Mouse (Mus musculus) lung, embryonic 14.5 days (tissue): ENCODE measurements at regions not wholly inside any gene's neighbourhood (a gene's known extent, or its start where the extent isn't known, plus 50 kb on each side); places are given as distances from the start of the nearest gene placed in this dataset.

Experiments used
- ATAC-seq: fragments of 200-750 bp; cut with Nextera tagmentation; 2 replicates; pipeline ENCODE4 v1.8.0; 2017; ENCODE audit warnings: mild to moderate bottlenecking, moderate TSS enrichment, moderate library complexity; ENCODE audit not compliant: insufficient read depth
- DNase-seq: peaks from one replicate; pipeline ENCODE4 v3.0.0-alpha.2; 2015
- H3K27ac ChIP-seq: fragments of 300-500 bp; sonication (generic); 2 replicates; pipeline ENCODE4 v1.5.1; 2014; ENCODE audit warnings: low read depth, mild to moderate bottlenecking, moderate library complexity
- H3K27me3 ChIP-seq: fragments of 300-500 bp; sonication (generic); 2 replicates; pipeline ENCODE4 v1.6.1; 2014; ENCODE audit warnings: low read length, control low read depth; ENCODE audit not compliant: insufficient read depth
- H3K36me3 ChIP-seq: fragments of 300-500 bp; sonication (generic); 2 replicates; pipeline ENCODE4 v1.6.1; 2014; ENCODE audit warnings: control low read depth; ENCODE audit not compliant: insufficient read depth
- H3K4me1 ChIP-seq: fragments of 300-500 bp; sonication (generic); 2 replicates; pipeline ENCODE4 v1.6.1; 2014; ENCODE audit warnings: antibody characterized with exemption, control low read depth; ENCODE audit not compliant: insufficient read depth
- H3K4me2 ChIP-seq: fragments of 300-500 bp; sonication (generic); 2 replicates; pipeline ENCODE4 v1.6.1; 2014; ENCODE audit warnings: mild to moderate bottlenecking
- H3K4me3 ChIP-seq: fragments of 300-500 bp; sonication (generic); 2 replicates; pipeline ENCODE4 v1.5.1; 2014; ENCODE audit warnings: low read depth, low read length
- H3K9ac ChIP-seq: fragments of 300-500 bp; sonication (generic); 2 replicates; pipeline ENCODE4 v1.6.1; 2014
- H3K9me3 ChIP-seq: fragments of 300-500 bp; sonication (generic); 2 replicates; pipeline ENCODE4 v1.6.1; 2016; ENCODE audit warnings: low read depth, low read length, control low read depth
- CTCF ChIP-seq: IDR thresholded peaks from 2 replicates; pipeline ENCODE4 v1.5.1; 2016; ENCODE audit warnings: antibody characterized with exemption, low read depth
- WGBS: fragments of 180-500 bp; shearing (Covaris S2); extraction: QIAGEN DNeasy Blood & Tissue Kit; methylation state at CpG from one replicate; pipeline ENCODE4 v1.1.7; 2014; 5-methylcytosine and 5-hydroxymethylcytosine counted together

GRCm38 (mm10) chr12:70738554-70738953, 86.8 kb upstream of the Frmd6 start:
- WGBS, result 77% methylated on average over 3 of the region's 3 CpGs
- ATAC-seq (no peak), DNase-seq (no peak)
- no peak overlapping the region for H3K4me3 ChIP-seq
- H3K9ac ChIP-seq, result no peak overlapping the region
- H3K27me3 ChIP-seq, result no peaks in the 10 kb centered on the region
- no peaks in the 10 kb centered on the region for H3K4me1 ChIP-seq
- H3K27ac ChIP-seq, result no peak overlapping the region
- no peak overlapping the region for H3K4me2 ChIP-seq
- H3K36me3 ChIP-seq, result no peaks in the 10 kb centered on the region
- no peak for TF ChIP-seq CTCF
- H3K9me3 ChIP-seq, result no peaks in the 10 kb centered on the region

GRCm38 (mm10) chr12:70739316-70739715, 86.0 kb upstream of the Frmd6 start:
- no peak for ATAC-seq
- 85% methylated on average over 6 of the region's 6 CpGs for WGBS

DNA sequence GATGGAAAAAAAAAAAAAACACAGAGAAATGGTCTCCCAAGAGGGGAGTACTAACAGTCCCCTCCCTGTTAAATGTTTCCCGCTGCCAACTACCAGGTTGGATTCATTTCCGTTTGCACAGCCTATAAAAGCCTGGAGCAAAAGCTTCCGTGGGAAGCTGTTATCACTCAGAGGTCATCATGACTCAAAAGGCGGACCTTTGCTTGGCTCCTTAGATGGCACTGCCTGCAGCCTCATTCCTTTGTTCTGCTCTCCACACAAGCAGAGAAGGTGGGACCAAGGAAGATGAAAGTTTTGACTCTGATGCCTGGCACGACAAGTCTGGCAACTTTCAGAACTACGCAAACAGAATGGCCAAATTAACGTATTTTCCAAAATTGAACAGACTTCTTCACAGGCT, 85.5 kb upstream of the Frmd6 start:
- DNase-seq, result no peak
- H3K9ac ChIP-seq, result no peak overlapping the region
- H3K4me1 ChIP-seq, result no peaks in the 10 kb centered on the region
- H3K27ac ChIP-seq, result no peak overlapping the region
- H3K4me3 ChIP-seq, result no peak overlapping the region
- TF ChIP-seq CTCF, result no peak
- H3K36me3 ChIP-seq, result no peaks in the 10 kb centered on the region
- H3K4me2 ChIP-seq, result no peak overlapping the region
- WGBS, result 52% methylated on average over 7 of the region's 7 CpGs
- no peaks in the 10 kb centered on the region for H3K9me3 ChIP-seq
- no peak for ATAC-seq
- no peaks in the 10 kb centered on the region for H3K27me3 ChIP-seq

More at GRCm38 (mm10) chr12:70739316-70739715, 86.0 kb upstream of the Frmd6 start:
- no peak overlapping the region for H3K27ac ChIP-seq
- H3K4me3 ChIP-seq, result no peak overlapping the region
- H3K9ac ChIP-seq, result no peak overlapping the region
- H3K36me3 ChIP-seq, result no peaks in the 10 kb centered on the region
- no peaks in the 10 kb centered on the region for H3K4me1 ChIP-seq
- H3K4me2 ChIP-seq, result no peak overlapping the region
- no peak for TF ChIP-seq CTCF
- no peaks in the 10 kb centered on the region for H3K27me3 ChIP-seq
- no peaks in the 10 kb centered on the region for H3K9me3 ChIP-seq
- no peak for DNase-seq

DNA sequence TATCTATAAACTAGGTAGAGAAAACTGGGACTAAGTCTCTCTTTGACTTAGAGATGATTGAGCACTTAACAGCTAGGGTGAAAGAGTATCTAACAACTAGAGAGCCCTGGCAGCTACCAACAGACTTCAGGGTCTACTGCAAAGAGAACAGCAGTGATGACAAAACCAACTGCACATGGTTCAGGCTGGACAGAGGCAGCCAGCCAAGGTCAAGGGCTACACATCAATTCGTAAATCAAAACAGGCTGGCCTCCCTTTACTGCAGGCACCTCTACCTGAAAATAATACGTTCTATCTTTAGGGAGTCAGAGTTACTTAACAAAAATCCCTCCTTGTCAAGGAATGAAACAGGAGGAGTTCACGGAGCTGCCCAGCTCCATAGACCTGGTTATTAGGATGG, 82.5 kb upstream of the Frmd6 start:
- DNase-seq, result no peak
- 58% methylated on average over 3 of the region's 3 CpGs for WGBS
- TF ChIP-seq CTCF, result no peak
- Histone ChIP-seq H3K4me3 (no peak overlapping the region), H3K27me3 (no peaks in the 10 kb centered on the region), H3K36me3 (no peaks in the 10 kb centered on the region), H3K4me2 (no peak overlapping the region), H3K9ac (no peak overlapping the region), H3K27ac (no peak overlapping the region), H3K4me1 (no peaks in the 10 kb centered on the region), H3K9me3 (no peaks in the 10 kb centered on the region)
- no peak for ATAC-seq

DNA sequence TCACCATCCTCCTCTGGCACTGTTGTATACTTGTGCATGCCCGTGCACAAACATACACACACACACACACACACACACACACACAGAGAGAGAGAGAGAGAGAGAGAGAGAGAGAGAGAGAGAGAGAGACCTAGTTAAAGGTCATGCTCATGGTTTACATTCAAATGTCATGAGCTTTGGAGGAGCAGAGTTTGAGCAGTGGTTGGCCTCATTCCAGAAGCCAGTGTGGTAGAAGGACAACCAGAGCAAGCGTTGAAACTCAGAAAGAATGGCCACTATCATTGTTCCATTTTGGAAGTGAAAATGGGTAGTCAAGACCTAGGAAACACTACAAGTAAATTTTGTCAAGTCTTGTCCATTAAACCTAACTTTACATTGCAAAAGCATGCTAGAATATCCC, 79.6 kb upstream of the Frmd6 start:
- no peak for DNase-seq
- no peak for ATAC-seq
- Histone ChIP-seq H3K4me1 (0 out of 2 replicates have a peak, but pooled peaks cover 8% of the 10 kb centered on the region), H3K9me3 (no peaks in the 10 kb centered on the region), H3K27me3 (no peaks in the 10 kb centered on the region), H3K9ac (no peak overlapping the region), H3K27ac (no peak overlapping the region), H3K4me3 (no peak overlapping the region), H3K4me2 (no peak overlapping the region), H3K36me3 (no peaks in the 10 kb centered on the region)
- WGBS, result 73% methylated on average over 2 of the region's 2 CpGs
- no peak for TF ChIP-seq CTCF

DNA sequence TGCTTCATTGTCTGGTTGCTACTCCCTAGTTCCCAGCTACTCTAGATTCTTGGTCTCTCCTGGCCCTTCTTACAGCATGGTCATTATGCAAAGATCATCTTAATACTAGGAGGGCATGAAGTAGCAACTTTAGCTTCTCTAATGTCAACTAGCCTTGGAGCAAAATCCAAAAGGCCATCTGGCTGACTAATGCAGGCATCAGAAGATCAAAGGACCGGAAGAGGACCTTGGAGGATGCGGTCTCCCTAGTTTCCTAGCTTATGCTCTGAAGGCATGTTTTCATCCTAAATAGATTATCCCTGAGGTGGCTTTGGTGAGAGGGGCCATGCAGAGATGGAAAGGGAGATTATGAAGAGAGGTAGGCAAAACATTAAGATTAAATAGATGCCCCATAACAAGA, 75.7 kb upstream of the Frmd6 start:
- peaks cover 21% of the 10 kb centered on the region for H3K4me1 ChIP-seq
- ATAC-seq (no peak), DNase-seq (no peak)
- H3K36me3 ChIP-seq, result no peaks in the 10 kb centered on the region
- TF ChIP-seq CTCF, result no peak
- H3K4me2 ChIP-seq, result no peak overlapping the region
- H3K9me3 ChIP-seq, result no peaks in the 10 kb centered on the region
- H3K27ac ChIP-seq, result no peak overlapping the region
- H3K9ac ChIP-seq, result no peak overlapping the region
- no peak overlapping the region for H3K4me3 ChIP-seq
- no peaks in the 10 kb centered on the region for H3K27me3 ChIP-seq
- 73% methylated on average over 2 of the region's 2 CpGs for WGBS

- 72% methylated on average over 7 of the region's 7 CpGs for WGBS
- ATAC-seq, result no peak
- Histone ChIP-seq H3K27ac (peak overlapping the region; percentile 93; the same call in 1 of the 2 replicates), H3K4me1 (peaks cover 21% of the 10 kb centered on the region), H3K36me3 (no peaks in the 10 kb centered on the region), H3K9me3 (no peaks in the 10 kb centered on the region), H3K4me3 (no peak overlapping the region), H3K27me3 (no peaks in the 10 kb centered on the region), H3K9ac (no peak overlapping the region), H3K4me2 (no peak overlapping the region)
- no peak for TF ChIP-seq CTCF
- DNase-seq, result no peak
Observed at GRCm38 (mm10) chr12:70750651-70751578, 74.4 kb upstream of the Frmd6 start.
